Mouse (Mus musculus) neural tube, embryonic 11.5 days (tissue): ENCODE measurements at regions not wholly inside any gene's neighbourhood (a gene's known extent, or its start where the extent isn't known, plus 50 kb on each side); places are given as distances from the start of the nearest gene placed in this dataset.
"Not testable (repeated sequence)": the region's sequence is repeated elsewhere in the genome, so short reads cannot be mapped to it uniquely, and the experiment has no call there.

Experiments used
- ATAC-seq: fragments of 200-750 bp; cut with Nextera tagmentation; 2 replicates; pipeline ENCODE4 v1.8.0; 2017; ENCODE audit warnings: moderate number of reproducible peaks, mild to moderate bottlenecking, moderate TSS enrichment, moderate library complexity; ENCODE audit not compliant: insufficient read depth, low FRiP score, low TSS enrichment
- DNase-seq: peaks from one replicate; pipeline ENCODE4 v3.0.0-alpha.2; 2015; ENCODE audit warnings: low spot score
- H3K27ac ChIP-seq: fragments of 300-500 bp; sonication (generic); 2 replicates; pipeline ENCODE4 v1.5.1; 2014; ENCODE audit warnings: low read depth, mild to moderate bottlenecking, low read length
- H3K27me3 ChIP-seq: fragments of 300-500 bp; sonication (generic); 2 replicates; pipeline ENCODE4 v1.6.1; 2014; ENCODE audit warnings: mild to moderate bottlenecking, low read length, mixed read lengths; ENCODE audit not compliant: control insufficient read depth, insufficient read depth
- H3K36me3 ChIP-seq: fragments of 300-500 bp; sonication (generic); 2 replicates; pipeline ENCODE4 v1.6.1; 2014; ENCODE audit warnings: mild to moderate bottlenecking, low read length, moderate library complexity, mixed read lengths; ENCODE audit not compliant: control insufficient read depth, insufficient read depth
- H3K4me1 ChIP-seq: fragments of 300-500 bp; sonication (generic); 2 replicates; pipeline ENCODE4 v1.6.1; 2014; ENCODE audit warnings: low read length, mixed read lengths; ENCODE audit not compliant: control insufficient read depth, insufficient read depth
- H3K4me2 ChIP-seq: fragments of 300-500 bp; sonication (generic); 2 replicates; pipeline ENCODE4 v1.6.1; 2014; ENCODE audit warnings: low read depth, mild to moderate bottlenecking, moderate library complexity
- H3K4me3 ChIP-seq: fragments of 300-500 bp; sonication (generic); 2 replicates; pipeline ENCODE4 v1.5.1; 2014; ENCODE audit warnings: low read depth, low read length
- H3K9ac ChIP-seq: fragments of 300-500 bp; sonication (generic); 2 replicates; pipeline ENCODE4 v1.6.1; 2014; ENCODE audit warnings: mild to moderate bottlenecking, low read length
- H3K9me3 ChIP-seq: fragments of 300-500 bp; sonication (generic); 2 replicates; pipeline ENCODE4 v1.6.1; 2016; ENCODE audit warnings: low read length; ENCODE audit not compliant: control insufficient read depth
- WGBS: fragments of 180-500 bp; shearing (Covaris S2); extraction: QIAGEN DNeasy Blood & Tissue Kit; methylation state at CpG from one replicate; pipeline ENCODE4 v1.1.7; 2014; 5-methylcytosine and 5-hydroxymethylcytosine counted together

- H3K9ac ChIP-seq: no peak overlapping the region
- DNase-seq (no peak), ATAC-seq (no peak)
- no peaks in the 10 kb centered on the region for H3K27me3 ChIP-seq
- H3K4me3 ChIP-seq: no peak overlapping the region
- H3K4me2 ChIP-seq: no peak overlapping the region
- no peaks in the 10 kb centered on the region for H3K9me3 ChIP-seq
- H3K4me1 ChIP-seq: no peaks in the 10 kb centered on the region
- H3K27ac ChIP-seq: no peak overlapping the region
- 79% methylated on average over 3 of the region's 3 CpGs for WGBS
- H3K36me3 ChIP-seq: no peaks in the 10 kb centered on the region
Observed at GRCm38 (mm10) chr3:120416634-120417033, 632.4 kb upstream of the Ptbp2 start.

- ATAC-seq (no peak), DNase-seq (no peak)
- H3K36me3 ChIP-seq: no peaks in the 10 kb centered on the region
- 24% methylated on average over 6 of the region's 6 CpGs for WGBS
- no peak overlapping the region for H3K4me3 ChIP-seq
- no peaks in the 10 kb centered on the region for H3K4me1 ChIP-seq
- no peak overlapping the region for H3K4me2 ChIP-seq
- H3K27me3 ChIP-seq: no peaks in the 10 kb centered on the region
- H3K9ac ChIP-seq: no peak overlapping the region
- H3K9me3 ChIP-seq: no peaks in the 10 kb centered on the region
- no peak overlapping the region for H3K27ac ChIP-seq
Observed at GRCm38 (mm10) chr3:120375688-120376289, 591.5 kb upstream of the Ptbp2 start.

DNA sequence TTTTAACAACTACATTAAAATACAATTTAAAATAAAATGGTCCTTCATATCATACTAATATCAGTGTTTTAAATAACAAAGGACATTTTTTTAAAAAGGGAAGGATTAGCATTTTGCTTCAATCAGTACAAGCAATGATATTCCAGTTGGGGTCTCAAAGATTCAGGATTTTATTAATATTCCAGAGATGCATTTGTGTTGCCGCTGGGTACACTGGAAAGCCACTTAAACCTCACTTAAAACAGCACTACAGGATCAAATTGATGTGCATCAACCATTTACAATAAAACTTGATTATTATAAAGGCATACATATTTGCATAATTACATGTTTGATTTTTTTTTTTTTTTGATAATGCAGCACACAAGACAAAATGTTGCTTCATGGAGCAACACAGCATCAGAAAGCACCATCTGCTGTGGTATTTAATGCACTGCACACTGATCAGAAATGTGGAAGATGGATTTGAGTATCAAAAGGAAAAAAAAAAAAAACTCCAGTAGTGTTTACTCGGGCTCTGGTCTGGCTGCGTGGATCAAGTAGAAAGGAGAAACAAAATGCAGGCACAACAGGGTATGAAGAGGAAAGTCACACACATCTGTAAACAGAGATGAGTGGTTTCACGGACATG lies 558.6 kb upstream of the Ptbp2 start:
- DNase-seq (no peak), ATAC-seq (0 out of 2 replicates have a peak, but pooled peaks have one; percentile 11)
- 89% methylated on average over 4 of the region's 4 CpGs for WGBS
- H3K9ac ChIP-seq: no peak overlapping the region
- H3K36me3 ChIP-seq: no peaks in the 10 kb centered on the region
- no peak overlapping the region for H3K27ac ChIP-seq
- H3K4me3 ChIP-seq: no peak overlapping the region
- H3K4me1 ChIP-seq: no peaks in the 10 kb centered on the region
- no peaks in the 10 kb centered on the region for H3K9me3 ChIP-seq
- H3K27me3 ChIP-seq: no peaks in the 10 kb centered on the region
- H3K4me2 ChIP-seq: no peak overlapping the region

GRCm38 (mm10) chr3:120341882-120342281 lies 557.6 kb upstream of the Ptbp2 start:
- Histone ChIP-seq H3K4me1 (no peaks in the 10 kb centered on the region), H3K4me3 (no peak overlapping the region), H3K4me2 (no peak overlapping the region), H3K27ac (no peak overlapping the region), H3K27me3 (no peaks in the 10 kb centered on the region), H3K9ac (no peak overlapping the region), H3K36me3 (no peaks in the 10 kb centered on the region), H3K9me3 (no peaks in the 10 kb centered on the region)
- 81% methylated on average over 2 of the region's 2 CpGs for WGBS
- ATAC-seq (no peak), DNase-seq (no peak)

GRCm38 (mm10) chr3:120335843-120336585 lies 551.7 kb upstream of the Ptbp2 start:
- Histone ChIP-seq H3K4me1 (no peaks in the 10 kb centered on the region), H3K4me2 (no peak overlapping the region), H3K9ac (no peak overlapping the region), H3K27me3 (no peaks in the 10 kb centered on the region), H3K9me3 (no peaks in the 10 kb centered on the region), H3K36me3 (no peaks in the 10 kb centered on the region), H3K27ac (no peak overlapping the region), H3K4me3 (no peak overlapping the region)
- DNase-seq (no peak), ATAC-seq (no peak)
- 74% methylated on average over 7 of the region's 7 CpGs for WGBS

DNA sequence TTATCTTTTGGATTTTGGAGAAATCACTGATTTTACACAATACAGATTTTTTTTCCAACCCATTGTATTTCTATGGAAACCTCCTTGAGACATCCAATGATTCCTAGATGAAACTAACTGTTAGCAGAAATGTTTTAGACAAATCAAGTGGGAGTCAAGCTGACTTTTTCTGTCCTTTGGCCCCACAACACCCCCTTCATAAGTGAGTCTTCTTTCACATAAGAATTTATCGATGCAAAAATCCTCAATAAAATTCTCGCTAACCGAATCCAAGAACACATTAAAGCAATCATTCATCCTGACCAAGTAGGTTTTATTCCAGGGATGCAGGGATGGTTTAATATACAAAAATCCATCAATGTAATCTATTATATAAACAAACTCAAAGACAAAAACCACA lies 522.8 kb upstream of the Ptbp2 start:
- not testable (repeated sequence) for H3K9me3 ChIP-seq, H3K4me3 ChIP-seq, H3K4me2 ChIP-seq, H3K27me3 ChIP-seq, H3K36me3 ChIP-seq, H3K9ac ChIP-seq, H3K4me1 ChIP-seq, H3K27ac ChIP-seq, ATAC-seq
- DNase-seq: peak; percentile 29
- WGBS: over 99% methylated on average over 3 of the region's 3 CpGs

GRCm38 (mm10) chr3:120305608-120306007 lies 521.3 kb upstream of the Ptbp2 start:
- H3K27ac ChIP-seq: no peak overlapping the region
- DNase-seq (peak; percentile 25), ATAC-seq (peak; percentile 76)
- H3K27me3 ChIP-seq: no peaks in the 10 kb centered on the region
- H3K4me2 ChIP-seq: no peak overlapping the region
- H3K9me3 ChIP-seq: no peaks in the 10 kb centered on the region
- no peaks in the 10 kb centered on the region for H3K36me3 ChIP-seq
- no peak overlapping the region for H3K9ac ChIP-seq
- no peak overlapping the region for H3K4me3 ChIP-seq
- 36% methylated on average over 8 of the region's 8 CpGs for WGBS
- H3K4me1 ChIP-seq: no peaks in the 10 kb centered on the region
